Mouse (Mus musculus): ENCODE data around the gene Nid1.
A peak's percentile ranks its signal among the peaks of the same experiment; 100 is the strongest.

Nid1 gene

GRCm38 (mm10) chr13:13489861-13490260 is 52.5 kb downstream of the Nid1 start:
- DNase-seq (ENCODE audit: low spot score in 2 of 2) = no peak

GRCm38 (mm10) chr13:13492151-13492550 is 54.8 kb downstream of the Nid1 start:
- no peak for DNase-seq (ENCODE audit: low spot score in 2 of 2)

- no peak for DNase-seq (ENCODE audit: low spot score in 2 of 2)
Observed at GRCm38 (mm10) chr13:13493517-13493916, 56.2 kb downstream of the Nid1 start.

GRCm38 (mm10) chr13:13498022-13498421 is 60.7 kb downstream of the Nid1 start:
- no peak for DNase-seq (ENCODE audit: low spot score in 2 of 2)

GRCm38 (mm10) chr13:13502406-13502805 is 65.1 kb downstream of the Nid1 start:
- no peak for DNase-seq (ENCODE audit: low spot score in 2 of 2)

- no peak for DNase-seq (ENCODE audit: low spot score in 2 of 2)
Observed at GRCm38 (mm10) chr13:13503695-13504386, 66.5 kb downstream of the Nid1 start.

- DNase-seq (ENCODE audit: low spot score in 2 of 2) = no peak
Observed at GRCm38 (mm10) chr13:13505063-13505462, 67.7 kb downstream of the Nid1 start.

- DNase-seq (ENCODE audit: low spot score in 2 of 2) = no peak
Observed at GRCm38 (mm10) chr13:13506556-13506955, 69.2 kb downstream of the Nid1 start.

GRCm38 (mm10) chr13:13514861-13515260 is 77.5 kb downstream of the Nid1 start:
- no peak for DNase-seq (ENCODE audit: low spot score in 2 of 2)

GRCm38 (mm10) chr13:13516376-13517225 is 79.2 kb downstream of the Nid1 start:
- peak; percentile 36 to 78 for DNase-seq (ENCODE audit: low spot score in 2 of 2)

- DNase-seq (ENCODE audit: low spot score in 2 of 2) = no peak
Observed at GRCm38 (mm10) chr13:13518114-13518513, 80.8 kb downstream of the Nid1 start.

- no peak for DNase-seq (ENCODE audit: low spot score in 2 of 2)
Observed at GRCm38 (mm10) chr13:13520436-13520835, 83.1 kb downstream of the Nid1 start.

GRCm38 (mm10) chr13:13523625-13524584 is 86.6 kb downstream of the Nid1 start:
- no peak for DNase-seq (ENCODE audit: low spot score in 2 of 2)

GRCm38 (mm10) chr13:13525205-13525604 is 87.9 kb downstream of the Nid1 start:
- no peak for DNase-seq (ENCODE audit: low spot score in 2 of 2)

GRCm38 (mm10) chr13:13525877-13526276 is 88.5 kb downstream of the Nid1 start:
- DNase-seq (ENCODE audit: low spot score in 2 of 2) = no peak

- DNase-seq (ENCODE audit: low spot score in 2 of 2) = no peak
Observed at GRCm38 (mm10) chr13:13529115-13529542, 91.8 kb downstream of the Nid1 start.

- DNase-seq (ENCODE audit: low spot score in 2 of 2) = no peak
Observed at GRCm38 (mm10) chr13:13530913-13531312, 93.6 kb downstream of the Nid1 start.

GRCm38 (mm10) chr13:13531923-13532322 is 94.6 kb downstream of the Nid1 start:
- no peak for DNase-seq (ENCODE audit: low spot score in 2 of 2)

- no peak for DNase-seq (ENCODE audit: low spot score in 2 of 2)
Observed at GRCm38 (mm10) chr13:13536555-13536954, 99.2 kb downstream of the Nid1 start.

- no peak for DNase-seq (ENCODE audit: low spot score in 2 of 2)
Observed at GRCm38 (mm10) chr13:13537272-13538015, 100.1 kb downstream of the Nid1 start.
